Mouse (Mus musculus): ENCODE measurements around the gene Pid1.

GRCm38 (mm10) chr1:84280171-84280570, 83.8 kb downstream of the Pid1 start:
- TF ChIP-seq CTCF (IDR thresholded peaks at IDR 0.05; ENCODE audit: low read depth), result no peak
- no peak for TF ChIP-seq EP300 (IDR thresholded peaks at IDR 0.05; ENCODE audit: low read depth)

All from liver, postnatal 0 days (tissue).